Mouse (Mus musculus): ENCODE data around the gene Jdp2.

DNA sequence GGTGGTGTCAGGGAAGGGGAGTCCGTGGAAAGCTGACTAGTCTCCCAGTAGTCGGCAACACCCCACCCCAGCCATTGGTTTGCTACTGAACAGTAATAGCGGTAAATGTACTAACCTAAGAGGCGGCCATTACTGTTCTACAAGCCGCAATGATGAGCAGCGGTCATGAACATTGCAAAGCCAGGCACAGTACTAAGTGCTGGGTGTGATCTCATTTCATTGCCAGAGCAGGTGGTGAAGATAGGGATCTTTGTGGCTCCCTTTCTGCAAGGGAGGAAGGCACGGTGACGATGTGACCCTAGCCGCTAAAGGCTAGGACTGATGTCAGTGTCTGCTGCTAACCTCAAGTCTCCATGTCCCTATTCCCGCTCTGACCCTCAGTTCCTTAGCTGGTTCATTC is 33.5 kb downstream of the Jdp2 start:
- TF ChIP-seq CTCF (IDR thresholded peaks at IDR 0.05; ENCODE audit: control insufficient read depth, insufficient read depth, low read length) (no peak), POLR2A (IDR thresholded peaks at IDR 0.05; ENCODE audit: borderline replicate concordance, control insufficient read depth, low read depth, low read length) (no peak)

Measured in bone marrow, adult 2 months (tissue).